Mouse (Mus musculus) ES-Bruce4 (cell line): Measurements from ENCODE around the gene Olfr800.

Experiments used
- CTCF ChIP-seq: IDR thresholded peaks from one replicate; pipeline ENCODE4 v1.8.1; 2011; ENCODE audit warnings: low read depth, low read length
- POLR2A ChIP-seq: IDR thresholded peaks from one replicate; pipeline ENCODE4 v1.8.1; 2011; ENCODE audit warnings: low read length; ENCODE audit not compliant: insufficient read depth

GRCm38 (mm10) chr10:129623251-129623650, 34.2 kb upstream of the Olfr800 start:
- TF ChIP-seq POLR2A (no peak), CTCF (no peak)
